Mouse (Mus musculus): ENCODE results near the gene Aldh1a2. TPM values are rescaled to one million over a fixed set of nuclear protein-coding genes. Genes with fewer than 3 reads are reported as not detected.

The Aldh1a2 gene
- 1 to 10 TPM; 4.6 to 9.8 (median 6.2) TPM for total RNA-seq (2022)

DNA sequence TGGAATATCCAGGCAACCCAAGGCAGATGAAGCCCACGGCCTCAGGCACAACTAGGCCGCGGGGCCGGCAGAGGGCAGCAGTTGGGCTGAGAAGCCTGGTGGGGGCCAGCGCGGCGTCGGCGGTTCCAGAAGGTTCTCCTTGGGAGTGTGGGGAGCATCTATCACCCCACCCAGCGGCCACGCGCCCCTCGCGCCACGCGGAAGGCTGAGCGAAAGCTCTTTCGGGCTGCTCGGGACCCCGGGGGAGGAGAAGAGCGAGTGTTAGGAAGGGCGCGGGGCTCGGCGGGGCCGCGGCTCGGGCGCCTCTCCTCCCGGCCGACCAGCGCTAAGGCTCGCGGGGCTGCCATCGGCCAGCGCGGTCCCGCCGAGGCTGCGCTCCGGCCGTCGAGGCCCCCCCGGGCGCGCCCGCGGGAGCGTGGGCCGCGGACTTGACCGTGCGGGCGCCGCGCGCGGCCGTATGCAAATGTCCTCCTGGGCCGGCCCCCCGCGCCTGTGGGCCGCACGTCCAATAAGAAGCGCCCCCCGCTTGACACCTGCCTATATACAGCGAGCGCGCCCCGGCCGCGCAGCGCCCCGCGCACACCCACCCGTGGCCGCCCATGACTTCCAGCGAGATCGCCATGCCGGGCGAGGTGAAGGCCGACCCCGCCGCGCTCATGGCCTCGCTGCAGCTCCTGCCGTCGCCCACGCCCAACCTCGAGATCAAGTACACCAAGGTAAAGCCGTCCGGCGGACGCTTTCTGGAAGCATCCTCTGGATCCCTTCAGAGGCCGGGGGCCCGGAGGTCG is at the start of gene Aldh1a2:
Gene Aldh1a2 (plus strand): TSS at position 542 of the 788 bp plus-strand sequence.
- peak; percentile 46 for DNase-seq (ENCODE audit: low spot score)

DNA sequence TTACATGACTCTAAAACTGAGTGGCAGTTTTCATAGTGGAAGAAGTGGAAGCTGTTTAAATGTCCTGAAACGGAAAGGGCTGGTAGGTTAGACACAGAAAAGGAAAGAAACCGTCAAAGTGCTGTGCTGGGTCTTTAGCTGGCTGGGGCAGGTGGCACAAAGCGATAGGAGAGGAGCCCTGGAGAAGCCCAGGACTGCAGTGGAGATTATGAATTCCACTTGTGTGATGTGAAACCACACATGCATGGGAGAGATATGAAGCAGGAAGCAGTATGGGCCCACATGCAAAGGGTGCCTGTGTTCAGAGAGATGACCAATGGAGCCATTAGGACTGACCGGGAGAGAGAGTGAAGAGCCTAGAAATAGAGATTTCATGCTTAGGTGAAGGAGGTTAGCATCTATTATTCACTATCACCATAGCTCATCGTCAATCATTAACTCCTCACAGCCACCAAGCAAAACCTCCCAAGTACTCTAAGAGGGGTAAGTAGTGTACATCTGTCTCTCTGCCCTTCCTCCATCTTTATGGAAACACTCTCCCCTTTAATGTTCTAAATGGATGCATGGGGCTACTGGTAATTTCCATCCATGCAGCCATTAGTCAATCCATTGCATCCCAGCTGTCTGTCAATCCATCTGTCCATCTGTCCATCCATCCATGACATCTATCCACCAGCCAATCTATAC is 49.4 kb upstream of the Aldh1a2 start:
- DNase-seq (ENCODE audit: low spot score): no peak

DNA sequence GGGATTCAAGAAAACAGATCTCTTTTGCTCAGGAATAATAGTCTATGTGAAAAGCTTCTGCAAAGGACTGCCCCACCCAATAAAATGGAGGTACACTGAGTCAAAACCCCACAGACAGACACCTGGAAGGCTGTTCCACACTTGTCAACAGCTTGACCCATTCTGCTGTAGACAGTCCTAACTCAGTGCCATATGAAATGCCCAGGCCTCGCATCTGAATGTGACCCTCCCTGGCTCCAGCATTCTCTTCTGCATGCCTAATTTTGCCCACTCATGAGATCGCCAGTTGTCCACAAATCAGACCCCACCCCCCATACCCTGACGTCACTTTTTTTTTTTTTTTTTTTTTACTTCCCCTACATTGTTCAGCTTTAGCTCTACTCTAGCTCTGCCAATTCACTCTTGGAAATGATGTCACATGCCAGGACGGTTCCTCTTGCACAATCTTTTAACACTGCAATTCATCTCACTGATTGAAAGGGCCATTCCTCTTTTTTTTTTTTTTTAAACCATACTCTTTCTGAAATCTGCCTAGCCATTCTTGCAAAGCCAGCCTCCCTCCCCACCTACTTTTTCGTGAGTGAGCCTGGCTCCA is 48.6 kb upstream of the Aldh1a2 start:
- peak; percentile 25 for DNase-seq (ENCODE audit: low spot score)

DNA sequence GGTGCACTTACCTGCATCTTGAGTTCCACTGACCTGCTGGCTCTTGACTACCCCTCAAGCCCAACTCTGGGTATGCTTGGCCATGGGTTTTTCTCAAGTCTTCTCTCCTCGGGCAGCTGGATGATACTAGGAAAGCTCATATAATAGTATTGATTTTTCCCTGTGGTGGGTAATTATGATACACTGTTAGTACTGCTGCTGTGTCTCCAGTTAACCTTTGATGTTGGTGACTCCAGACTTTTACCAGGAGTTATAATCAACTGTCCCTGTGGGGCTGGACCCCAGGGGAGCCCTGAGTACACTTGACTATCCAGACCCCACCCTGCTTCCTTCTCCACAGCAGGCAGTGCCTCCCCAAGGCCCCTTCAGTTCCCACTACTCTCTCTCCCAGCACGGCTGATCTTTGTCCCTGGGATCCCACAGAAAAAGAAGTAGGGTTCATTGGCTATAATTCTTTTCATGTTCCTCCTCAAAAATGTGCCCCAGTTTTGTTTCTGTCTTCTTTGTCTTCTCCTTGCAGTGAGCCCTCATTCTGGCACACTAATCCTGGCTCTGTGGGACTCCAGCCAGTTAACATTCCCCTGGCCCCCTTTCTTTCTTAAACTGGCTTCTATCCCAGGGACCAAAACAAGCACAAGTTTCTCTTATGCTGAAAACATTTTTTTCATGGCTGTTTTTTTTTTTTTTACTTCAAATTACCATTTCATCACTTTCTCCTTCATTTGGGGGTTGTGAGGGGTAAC is 47.9 kb upstream of the Aldh1a2 start:
- DNase-seq (ENCODE audit: low spot score): no peak

DNA sequence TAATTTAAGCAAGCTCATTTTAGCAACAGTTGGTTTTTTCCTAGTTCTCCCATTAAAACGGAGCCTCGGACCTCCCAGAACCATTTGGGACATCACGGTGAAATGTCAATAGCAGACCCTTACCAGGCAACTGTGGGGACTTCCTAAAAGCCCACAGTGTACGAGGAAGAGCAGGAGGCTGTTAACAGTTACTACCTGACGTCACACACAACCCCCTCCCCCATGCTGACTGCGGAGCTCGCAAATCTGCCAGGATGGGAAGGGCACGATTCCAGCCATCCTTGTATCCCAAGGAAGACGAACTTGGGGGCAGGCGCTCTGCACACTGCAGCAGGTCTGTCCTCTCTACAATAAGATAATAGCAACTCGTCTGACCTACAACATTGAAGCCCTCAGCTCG is 47.1 kb upstream of the Aldh1a2 start, which contains the start of gene Aqp9:
Gene Aqp9 (minus strand): TSS at position 172 of the 400 bp plus-strand sequence.
- no peak for DNase-seq (ENCODE audit: low spot score)

DNA sequence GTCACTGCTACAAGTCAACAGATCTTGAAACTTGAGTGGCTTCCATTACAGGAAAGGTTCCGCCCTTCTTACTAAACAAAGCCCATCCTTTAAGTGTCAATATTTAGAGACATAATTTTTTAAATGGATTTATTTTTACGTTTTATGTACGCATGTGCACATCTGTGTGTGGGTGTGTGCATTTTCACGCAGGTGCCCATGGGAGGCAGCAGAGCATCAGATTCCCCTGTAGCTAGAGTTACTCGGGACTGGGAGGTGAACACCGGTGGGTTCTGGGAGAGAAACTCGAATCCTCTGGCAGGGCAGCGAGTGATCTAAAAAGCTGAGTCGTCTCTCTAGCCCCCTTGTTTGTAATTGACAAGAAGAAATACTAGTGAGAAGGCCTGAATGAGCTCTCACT is 42.1 kb upstream of the Aldh1a2 start:
- DNase-seq (ENCODE audit: low spot score): no peak

DNA sequence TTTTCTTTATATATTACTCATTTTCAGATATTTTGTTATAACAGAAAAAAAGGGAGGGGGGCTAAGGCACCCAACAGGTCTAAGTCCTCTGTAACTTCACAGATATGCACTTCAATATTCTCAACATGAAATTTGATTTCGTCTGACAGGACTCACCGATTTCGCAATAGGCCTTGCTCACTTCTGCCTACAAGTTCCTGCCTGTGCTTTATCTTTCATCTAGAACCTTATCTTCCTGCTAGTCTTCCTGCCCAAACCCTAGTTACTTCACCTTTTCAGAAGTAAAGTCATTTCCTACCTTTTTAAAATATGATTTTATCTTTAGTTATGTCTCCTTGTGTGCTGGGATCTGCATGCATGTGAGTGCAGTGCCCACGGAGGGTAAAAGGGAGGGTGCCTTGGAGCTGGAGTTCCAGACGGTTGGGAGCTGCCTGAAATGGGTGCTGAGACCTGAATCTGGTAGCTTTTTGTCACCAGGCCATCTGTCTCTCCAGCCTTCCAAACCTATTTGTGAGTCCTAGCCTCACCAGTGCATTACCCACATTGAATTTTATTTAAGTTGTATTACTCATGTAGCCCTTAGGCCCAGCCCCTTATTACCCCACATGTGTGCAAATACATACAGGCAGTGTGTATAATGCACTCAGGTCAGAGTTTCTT is 41.1 kb upstream of the Aldh1a2 start:
- DNase-seq (ENCODE audit: low spot score): no peak

DNA sequence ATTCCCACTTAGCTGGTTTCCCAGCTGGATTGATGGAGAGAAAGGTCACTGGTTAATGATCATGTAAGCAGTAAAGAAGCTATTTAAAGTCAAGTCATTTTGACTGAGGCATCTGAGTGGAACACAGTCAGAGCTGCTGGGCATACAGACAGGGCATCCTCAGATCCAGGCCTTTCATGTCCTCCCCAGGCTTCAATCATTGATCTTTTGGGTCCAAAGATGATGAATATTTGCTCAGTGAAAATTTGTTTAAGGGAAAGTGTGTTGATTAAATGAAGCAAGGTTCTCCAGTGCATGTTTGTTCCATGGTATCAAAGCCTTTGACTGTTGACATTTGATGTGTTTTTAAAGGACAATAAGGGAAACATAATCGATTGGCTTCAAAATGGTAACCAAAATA is 39.9 kb upstream of the Aldh1a2 start:
- no peak for DNase-seq (ENCODE audit: low spot score)

DNA sequence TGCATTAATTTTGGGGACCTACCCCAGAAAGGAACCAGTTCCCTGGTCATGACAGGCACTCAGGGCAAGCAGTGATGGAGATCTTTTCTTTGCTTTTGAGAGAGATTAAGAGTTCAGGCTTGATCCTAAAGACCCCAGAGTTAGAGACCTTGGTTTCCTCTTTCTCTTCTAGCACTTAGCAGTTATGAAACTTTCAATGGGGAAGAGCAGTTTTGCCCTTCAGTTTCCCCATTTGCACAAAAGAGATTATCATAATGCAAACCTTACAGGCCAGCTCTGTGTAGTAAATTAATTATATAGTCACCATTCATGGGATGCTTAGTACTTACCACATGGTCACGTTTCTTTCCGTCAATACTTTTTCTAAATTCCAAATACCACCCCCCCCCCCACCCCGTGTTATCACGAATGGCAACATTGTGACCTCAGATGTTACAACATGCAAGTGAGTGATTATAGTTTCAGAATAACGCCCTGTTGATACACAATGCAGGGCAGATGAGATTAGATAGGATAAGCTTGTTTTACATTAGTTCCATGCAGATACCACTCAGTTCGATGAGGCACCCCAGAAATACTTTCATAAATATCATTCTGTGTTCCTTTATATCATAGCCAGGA is 36.2 kb upstream of the Aldh1a2 start:
- no peak for DNase-seq (ENCODE audit: low spot score)

DNA sequence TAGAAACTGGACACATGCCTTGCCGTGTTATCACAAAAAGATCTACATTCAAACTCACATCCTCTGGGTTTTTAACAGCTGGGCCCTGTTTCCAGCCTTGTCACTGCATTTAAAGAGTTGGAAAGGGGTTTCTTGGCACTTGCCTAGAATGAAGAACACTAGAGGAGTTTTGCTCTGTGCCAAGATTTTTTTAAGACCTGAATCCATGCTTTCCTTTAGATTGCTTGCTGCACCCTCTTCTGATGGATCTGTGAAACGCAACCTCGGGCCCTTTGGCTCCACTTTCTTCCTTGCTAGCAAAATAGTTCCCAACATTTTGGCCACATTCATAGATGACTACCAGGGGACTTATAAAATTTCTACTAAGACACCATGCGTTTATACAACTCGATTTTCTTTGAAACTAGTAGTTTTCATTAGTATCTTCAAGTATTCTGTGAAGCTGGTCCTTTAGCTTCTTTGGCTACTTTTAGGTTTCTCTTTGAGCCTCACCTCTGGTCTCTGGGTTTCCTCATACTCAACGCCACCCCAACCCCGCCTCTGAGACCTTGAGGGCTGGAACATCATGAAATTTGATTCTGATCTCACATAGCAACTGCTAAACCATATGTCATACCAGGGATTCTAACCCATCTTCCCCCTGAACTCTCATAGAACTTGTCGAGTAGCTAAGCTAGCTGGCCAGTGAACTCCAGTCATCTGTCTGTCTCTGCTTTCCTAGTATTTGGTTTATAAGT is 35.5 kb upstream of the Aldh1a2 start:
- no peak for DNase-seq (ENCODE audit: low spot score)

DNA sequence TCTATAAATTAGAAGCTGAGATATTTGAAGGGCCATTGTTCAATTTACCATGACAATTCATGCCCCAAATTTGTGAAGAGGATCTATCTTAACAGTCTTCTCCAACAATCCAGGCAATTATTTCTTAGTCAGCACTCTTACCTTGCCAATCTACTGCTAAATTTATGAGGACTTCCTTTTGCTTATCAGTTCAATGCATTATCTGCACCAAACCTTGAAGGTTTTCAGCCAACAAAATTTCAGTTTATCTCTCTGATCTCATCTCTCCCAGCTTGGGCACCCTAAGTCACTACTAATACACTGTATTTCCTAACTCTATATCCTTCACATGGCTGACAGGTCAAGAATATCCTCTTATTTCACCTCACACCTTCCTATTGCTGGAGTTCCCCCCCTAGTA is 30.3 kb upstream of the Aldh1a2 start:
- no peak for DNase-seq (ENCODE audit: low spot score)

DNA sequence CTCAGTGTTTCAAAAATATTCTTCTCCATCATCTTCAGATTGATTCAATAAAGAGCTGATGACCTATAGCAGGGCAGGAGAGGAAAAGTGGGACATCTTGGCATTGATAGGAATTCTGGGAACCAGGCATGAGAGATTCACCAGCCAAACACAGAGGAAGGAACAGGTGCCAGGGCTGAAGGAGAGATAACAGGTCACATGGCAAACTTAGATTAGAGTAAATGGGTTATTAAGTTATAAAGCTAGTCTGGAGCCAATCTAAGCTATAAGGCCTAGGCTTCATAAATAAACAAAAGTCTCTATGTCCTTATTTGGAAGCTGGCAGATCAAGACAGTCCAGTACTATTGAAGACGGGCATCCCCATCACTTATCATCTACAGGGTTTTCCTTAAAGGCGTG is 29.8 kb upstream of the Aldh1a2 start:
- no peak for DNase-seq (ENCODE audit: low spot score)

DNA sequence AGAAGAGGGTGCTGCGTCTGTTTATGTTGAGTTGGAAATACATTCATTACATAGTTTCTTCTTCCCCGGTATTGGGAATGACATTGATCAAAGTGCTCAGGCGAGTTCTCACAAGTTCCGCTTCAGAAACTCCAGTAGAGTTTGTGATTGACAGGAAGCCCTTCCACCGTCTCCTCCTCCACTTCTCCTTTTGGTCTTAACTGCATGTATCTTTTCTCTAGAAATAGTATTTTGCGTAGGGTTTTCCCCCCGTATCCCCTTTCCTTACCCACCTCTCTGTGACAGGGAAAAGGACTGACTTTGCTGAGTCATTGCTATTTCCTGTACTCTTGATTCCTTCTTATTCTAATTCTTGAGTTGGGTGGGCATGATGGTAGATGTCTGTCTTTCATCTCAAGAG is 28.2 kb upstream of the Aldh1a2 start:
- DNase-seq (ENCODE audit: low spot score): no peak

DNA sequence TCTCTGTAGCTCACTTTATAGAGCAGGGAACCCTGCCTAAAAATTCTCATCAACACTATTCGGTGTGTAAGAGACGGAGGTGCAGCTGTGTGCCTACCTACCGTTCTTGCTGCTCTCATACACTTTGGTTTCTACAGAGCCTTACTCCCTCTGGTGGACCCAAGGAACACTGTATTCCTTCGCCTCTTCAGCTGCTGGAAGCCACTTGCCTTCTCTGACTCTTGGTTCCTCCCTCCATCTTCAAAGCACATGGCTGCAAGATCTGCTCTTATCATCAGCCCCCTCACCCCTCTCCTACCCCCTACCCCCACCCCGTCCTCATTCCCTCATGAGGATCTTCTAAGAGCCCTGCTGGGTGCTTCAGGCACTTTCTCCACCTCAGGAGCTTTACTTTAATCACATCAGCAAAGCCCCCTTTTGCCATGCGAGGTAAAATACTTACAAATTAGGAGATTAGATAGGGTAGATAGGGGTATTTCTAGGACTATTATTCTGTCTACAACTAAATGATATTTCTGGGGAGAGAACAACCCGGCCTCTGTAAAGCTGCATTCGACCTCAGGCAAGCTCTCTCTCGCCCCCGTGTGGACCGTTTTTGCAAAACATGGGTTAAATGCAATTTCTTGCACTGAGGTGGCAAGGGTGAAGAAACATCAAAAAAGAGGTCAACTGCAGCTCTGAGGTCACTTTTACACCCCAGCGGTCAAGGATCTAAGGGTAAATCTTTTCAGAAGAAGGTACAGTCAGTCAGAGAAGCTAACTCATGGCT is 26.8 kb upstream of the Aldh1a2 start:
- peak; percentile 36 for DNase-seq (ENCODE audit: low spot score)

DNA sequence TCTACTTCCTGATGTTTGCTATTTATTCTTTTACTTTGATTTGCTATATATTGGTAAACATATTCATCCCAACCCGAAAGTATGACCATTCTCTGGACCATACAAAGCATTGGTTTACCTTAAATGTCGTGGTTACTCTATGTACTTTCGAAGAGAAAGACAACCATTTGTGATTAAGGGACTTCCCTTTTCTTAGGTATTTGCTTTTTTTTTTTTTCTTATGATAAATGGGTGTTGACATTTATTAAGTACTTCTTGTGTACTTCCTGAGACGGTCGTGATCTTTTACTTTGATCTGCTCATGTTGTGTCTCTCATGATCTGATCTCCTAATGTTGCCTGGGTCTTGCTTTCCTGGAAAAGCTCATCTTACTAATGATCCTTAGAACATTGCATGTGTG is 16.8 kb upstream of the Aldh1a2 start:
- DNase-seq (ENCODE audit: low spot score): no peak

DNA sequence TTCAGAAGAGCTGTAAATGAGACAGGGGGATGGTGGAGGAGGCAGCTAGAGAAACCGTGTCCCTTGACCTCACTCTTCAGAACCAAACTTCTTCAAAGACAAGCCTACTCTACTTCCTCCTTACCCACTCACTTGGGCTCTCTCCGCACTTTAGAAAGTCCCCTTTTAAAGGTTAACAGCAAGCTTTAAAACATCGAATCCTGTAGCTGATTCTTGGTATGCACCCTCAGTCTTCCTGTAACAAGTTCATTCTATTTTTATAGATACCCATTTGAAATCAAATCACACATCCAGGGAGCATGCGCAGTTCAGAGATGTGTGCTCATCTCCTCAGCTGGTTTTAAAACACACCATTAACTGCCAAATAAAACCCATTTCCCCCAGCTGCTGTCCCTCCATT is 13.3 kb upstream of the Aldh1a2 start:
- DNase-seq (ENCODE audit: low spot score): no peak

DNA sequence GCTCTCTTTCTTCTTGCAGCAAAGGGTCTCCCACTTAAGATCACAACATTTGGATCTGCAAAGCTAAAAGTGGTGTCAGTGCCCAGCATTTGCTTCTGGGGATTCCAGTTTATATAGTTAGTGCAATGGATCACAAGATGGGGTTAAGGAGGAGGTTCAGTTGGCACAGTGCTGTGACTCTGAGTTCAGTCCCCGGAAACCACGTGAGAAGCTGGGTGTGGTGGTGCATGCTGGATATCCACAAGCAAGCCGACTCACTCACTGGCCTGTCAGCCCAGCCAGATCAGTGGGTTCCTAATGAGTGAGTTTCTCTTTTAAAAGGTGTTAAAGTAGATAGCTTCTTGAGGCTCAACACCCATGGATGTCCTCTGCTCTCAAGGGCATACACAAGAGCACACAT is 6.3 kb upstream of the Aldh1a2 start:
- no peak for DNase-seq (ENCODE audit: low spot score)

DNA sequence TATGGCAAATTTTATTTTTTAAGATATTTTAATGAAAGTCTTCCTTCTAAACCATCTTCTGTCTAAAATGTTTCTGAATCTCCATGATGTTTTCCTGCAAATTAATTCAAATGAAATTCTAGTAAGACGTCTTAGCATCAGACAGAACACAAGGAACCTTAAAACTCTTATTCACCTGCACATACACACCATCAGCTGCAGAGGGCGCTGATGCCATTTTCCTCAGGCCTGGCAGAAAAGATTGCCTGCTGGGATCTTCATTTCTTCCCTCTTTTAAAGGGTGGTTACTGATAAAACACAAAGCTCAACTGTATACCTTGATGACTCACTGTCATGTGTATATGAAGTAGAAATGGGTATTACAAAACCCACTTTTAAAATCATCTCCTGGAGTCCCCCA is 4.7 kb upstream of the Aldh1a2 start:
- DNase-seq (ENCODE audit: low spot score): peak; percentile 26

DNA sequence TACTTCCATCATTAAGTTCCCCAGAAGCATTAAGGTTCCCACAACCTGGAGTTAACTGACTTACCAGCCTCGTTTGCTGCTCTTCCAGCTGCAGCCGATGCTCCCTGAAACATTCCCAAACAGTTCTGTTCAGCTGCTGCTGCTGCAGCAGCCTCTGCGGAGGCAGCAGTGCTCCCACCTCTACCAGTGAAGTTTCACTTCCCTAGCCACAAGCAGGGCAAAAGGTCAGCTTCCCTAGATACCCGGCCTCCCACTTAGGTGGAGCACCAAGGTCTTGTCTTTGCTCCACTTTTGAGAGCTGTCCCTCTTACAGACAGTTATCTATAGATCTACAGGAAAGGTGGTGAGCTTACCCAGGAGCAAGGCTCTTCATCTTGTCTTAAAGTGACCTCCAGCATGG is 2.0 kb upstream of the Aldh1a2 start:
- DNase-seq (ENCODE audit: low spot score): no peak
